Mouse (Mus musculus) hindbrain, embryonic 13.5 days (tissue): ENCODE measurements around the gene Hist1h1b. TPM values are rescaled to one million over a fixed set of nuclear protein-coding genes. Genes with fewer than 3 reads are reported as not detected.
"Not testable (repeated sequence)": the region's sequence is repeated elsewhere in the genome, so short reads cannot be mapped to it uniquely, and the experiment has no call there.

Source experiments
- ATAC-seq: fragments of 200-750 bp; cut with Nextera tagmentation; 2 replicates; pipeline ENCODE4 v1.8.0; 2017; ENCODE audit warnings: moderate TSS enrichment; ENCODE audit not compliant: low FRiP score
- H3K27ac ChIP-seq: fragments of 300-500 bp; sonication (generic); 2 replicates; pipeline ENCODE4 v1.5.1; 2015; ENCODE audit warnings: inconsistent platforms, mild to moderate bottlenecking, moderate library complexity
- H3K27me3 ChIP-seq: fragments of 300-500 bp; sonication (generic); 2 replicates; pipeline ENCODE4 v1.6.1; 2015; ENCODE audit warnings: mild to moderate bottlenecking, inconsistent platforms
- H3K36me3 ChIP-seq: fragments of 300-500 bp; sonication (generic); 2 replicates; pipeline ENCODE4 v1.6.1; 2015; ENCODE audit warnings: mild to moderate bottlenecking, inconsistent platforms
- H3K4me1 ChIP-seq: fragments of 300-500 bp; sonication (generic); replicated peaks from 2 replicates; pipeline ENCODE4 v1.6.1; 2015; ENCODE audit warnings: inconsistent platforms
- H3K4me2 ChIP-seq: fragments of 300-500 bp; sonication (generic); 2 replicates; pipeline ENCODE4 v1.6.1; 2015; ENCODE audit warnings: inconsistent platforms, mild to moderate bottlenecking, moderate library complexity
- H3K4me3 ChIP-seq: fragments of 300-500 bp; sonication (generic); 2 replicates; pipeline ENCODE4 v1.5.1; 2015; ENCODE audit warnings: mild to moderate bottlenecking, inconsistent platforms
- H3K9ac ChIP-seq: fragments of 300-500 bp; sonication (generic); 2 replicates; pipeline ENCODE4 v1.6.1; 2015; ENCODE audit warnings: mild to moderate bottlenecking, inconsistent platforms
- H3K9me3 ChIP-seq: fragments of 300-500 bp; sonication (generic); 2 replicates; pipeline ENCODE4 v1.6.1; 2016; ENCODE audit warnings: inconsistent platforms
- WGBS: fragments of 180-500 bp; shearing (Covaris S2); methylation state at CpG from one replicate; pipeline ENCODE4 v1.1.7; 2015; 5-methylcytosine and 5-hydroxymethylcytosine counted together
- polyA plus RNA-seq: library from polyadenylated mRNA; unstranded; fragments of >200 nt; fragmentation: Nextera tagmentation; extraction: Ambion mirVana; gene quantifications from 2 replicates; pipeline ENCODE4 v1.2.1, GENCODE M21; 2015

Hist1h1b gene
- polyA plus RNA-seq, 1 experiment from 2014 or later = 5.5 TPM

- Histone ChIP-seq H3K4me3 (peak overlapping the region; percentile 54), H3K4me1 (peaks cover 25% of the 10 kb centered on the region), H3K36me3 (no peaks in the 10 kb centered on the region), H3K27ac (peak overlapping the region; percentile 72), H3K27me3 (0 out of 2 replicates have a peak, but pooled peaks cover 3% of the 10 kb centered on the region), H3K9ac (peak overlapping the region; percentile 76), H3K4me2 (peak overlapping the region; percentile 90), H3K9me3 (no peaks in the 10 kb centered on the region)
- ATAC-seq = peak; percentile 94
- 4% methylated on average over 33 of the region's 33 CpGs for WGBS
These were observed 1.3 kb downstream of the Hist1h1b start for GRCm38 (mm10) chr13:21778814-21779766.

GRCm38 (mm10) chr13:21755707-21756106 is 24.7 kb downstream of the Hist1h1b start:
- no peak overlapping the region for H3K27ac ChIP-seq
- H3K27me3 ChIP-seq = no peaks in the 10 kb centered on the region
- no peaks in the 10 kb centered on the region for H3K9me3 ChIP-seq
- ATAC-seq = no peak
- peaks cover 17% of the 10 kb centered on the region for H3K4me1 ChIP-seq
- H3K4me2 ChIP-seq = no peak overlapping the region
- H3K9ac ChIP-seq = no peak overlapping the region
- no peaks in the 10 kb centered on the region for H3K36me3 ChIP-seq
- no peak overlapping the region for H3K4me3 ChIP-seq
- WGBS = 64% methylated on average over 1 of the region's 1 CpGs

- not testable (repeated sequence) for H3K27me3 ChIP-seq, H3K36me3 ChIP-seq, H3K9me3 ChIP-seq
- peak overlapping the region; percentile 76 for H3K4me2 ChIP-seq
- peak; percentile 9; the same call in 1 of the 2 replicates for ATAC-seq
- H3K4me1 ChIP-seq = peaks cover 21% of the 10 kb centered on the region
- WGBS = under 1% methylated on average over 17 of the region's 26 CpGs
- H3K4me3 ChIP-seq = peak overlapping the region; percentile 44
- H3K27ac ChIP-seq = peak overlapping the region; percentile 95
- peak overlapping the region; percentile 69 for H3K9ac ChIP-seq
These were observed 26.0 kb downstream of the Hist1h1b start for GRCm38 (mm10) chr13:21754294-21755001.

GRCm38 (mm10) chr13:21753524-21754285 is 26.7 kb downstream of the Hist1h1b start, which contains the start of the genes Hist1h2ak and Hist1h2bn:
TSS of gene Hist1h2ak (minus strand) at chr13:21753827.
TSS of gene Hist1h2bn (plus strand) at chr13:21754123.
- H3K9ac ChIP-seq = peak within 1 kb of the TSS; percentile 74
- peak within 1 kb of the TSS; percentile 95 for H3K27ac ChIP-seq
- peaks cover 28% of the 10 kb centered on the region for H3K4me1 ChIP-seq
- H3K27me3 ChIP-seq, H3K36me3 ChIP-seq, H3K9me3 ChIP-seq: not testable (repeated sequence)
- peak within 1 kb of the TSS; percentile 76 for H3K4me2 ChIP-seq
- ATAC-seq = peak; percentile 96
- under 1% methylated on average over 46 of the region's 50 CpGs for WGBS
- peak within 1 kb of the TSS; percentile 44 for H3K4me3 ChIP-seq

GRCm38 (mm10) chr13:21753051-21753523 is 27.3 kb downstream of the Hist1h1b start:
- H3K4me2 ChIP-seq = peak overlapping the region; percentile 76
- no peak for ATAC-seq
- peak overlapping the region; percentile 44 for H3K4me3 ChIP-seq
- peaks cover 31% of the 10 kb centered on the region for H3K4me1 ChIP-seq
- WGBS = 5% methylated on average over 10 of the region's 10 CpGs
- no peaks in the 10 kb centered on the region for H3K36me3 ChIP-seq
- H3K27me3 ChIP-seq = no peaks in the 10 kb centered on the region
- peak overlapping the region; percentile 95 for H3K27ac ChIP-seq
- H3K9ac ChIP-seq = peak overlapping the region; percentile 74
- H3K9me3 ChIP-seq = no peaks in the 10 kb centered on the region

DNA sequence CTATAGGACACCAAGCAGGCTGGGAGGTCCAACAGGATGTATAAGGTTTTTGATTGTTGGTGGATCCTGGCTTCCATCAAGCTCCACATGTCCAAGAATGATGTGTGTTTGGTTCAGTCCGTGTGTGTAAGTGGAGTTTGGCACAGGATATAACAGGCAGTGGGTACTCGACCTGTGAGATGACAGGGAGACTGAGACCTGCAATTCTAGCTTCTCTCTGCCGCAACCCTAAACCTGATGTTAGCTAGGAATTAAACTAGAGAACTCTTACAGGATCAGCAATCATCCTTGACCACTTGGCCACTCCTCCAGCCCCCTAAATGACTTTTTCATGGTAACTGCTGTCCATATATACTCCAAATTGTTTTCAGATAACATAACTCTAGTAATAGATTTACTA is 28.1 kb downstream of the Hist1h1b start:
- 0 out of 2 replicates have a peak overlapping the region, but pooled peaks have one; percentile 48 for H3K27ac ChIP-seq

DNA sequence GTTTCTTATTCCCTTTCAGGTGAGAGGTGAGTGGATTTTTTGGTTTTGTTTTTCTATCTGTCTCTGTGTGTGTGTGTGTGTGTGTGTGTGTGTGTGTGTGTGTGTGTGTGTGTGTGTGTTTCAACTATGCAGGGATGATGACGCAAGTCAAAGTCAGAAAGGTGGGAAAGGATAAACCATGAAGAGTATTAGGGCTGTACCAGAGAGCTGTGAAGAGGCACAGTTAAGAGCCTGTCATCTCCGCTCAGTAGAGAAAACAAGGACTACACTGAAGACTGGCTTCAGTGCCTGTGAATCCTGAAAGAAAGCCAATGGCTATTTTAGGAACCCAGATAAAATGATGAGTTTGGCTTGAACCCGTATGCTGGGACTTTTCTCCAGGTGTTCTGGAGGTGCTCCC is 28.6 kb downstream of the Hist1h1b start:
- Histone ChIP-seq H3K4me2 (no peak overlapping the region), H3K9ac (no peak overlapping the region), H3K36me3 (no peaks in the 10 kb centered on the region), H3K27ac (no peak overlapping the region), H3K9me3 (no peaks in the 10 kb centered on the region), H3K4me3 (no peak overlapping the region), H3K4me1 (peaks cover 37% of the 10 kb centered on the region), H3K27me3 (no peaks in the 10 kb centered on the region)
- 82% methylated on average over 3 of the region's 3 CpGs for WGBS
- ATAC-seq = no peak

More for the DNA sequence above, 28.1 kb downstream of the Hist1h1b start:
- WGBS = 51% methylated on average over 3 of the region's 3 CpGs
- H3K36me3 ChIP-seq = no peaks in the 10 kb centered on the region
- 0 out of 2 replicates have a peak overlapping the region, but pooled peaks have one; percentile 76 for H3K4me2 ChIP-seq
- H3K4me1 ChIP-seq = peaks cover 34% of the 10 kb centered on the region
- H3K9me3 ChIP-seq = no peaks in the 10 kb centered on the region
- H3K9ac ChIP-seq = no peak overlapping the region
- H3K27me3 ChIP-seq = no peaks in the 10 kb centered on the region
- no peak for ATAC-seq
- H3K4me3 ChIP-seq = no peak overlapping the region

- no peaks in the 10 kb centered on the region for H3K9me3 ChIP-seq
- no peak overlapping the region for H3K4me3 ChIP-seq
- H3K27ac ChIP-seq = no peak overlapping the region
- no peaks in the 10 kb centered on the region for H3K27me3 ChIP-seq
- ATAC-seq = no peak
- H3K4me2 ChIP-seq = no peak overlapping the region
- H3K9ac ChIP-seq = no peak overlapping the region
- peaks cover 37% of the 10 kb centered on the region for H3K4me1 ChIP-seq
- H3K36me3 ChIP-seq = no peaks in the 10 kb centered on the region
These were observed 29.0 kb downstream of the Hist1h1b start for GRCm38 (mm10) chr13:21751417-21751816.

DNA sequence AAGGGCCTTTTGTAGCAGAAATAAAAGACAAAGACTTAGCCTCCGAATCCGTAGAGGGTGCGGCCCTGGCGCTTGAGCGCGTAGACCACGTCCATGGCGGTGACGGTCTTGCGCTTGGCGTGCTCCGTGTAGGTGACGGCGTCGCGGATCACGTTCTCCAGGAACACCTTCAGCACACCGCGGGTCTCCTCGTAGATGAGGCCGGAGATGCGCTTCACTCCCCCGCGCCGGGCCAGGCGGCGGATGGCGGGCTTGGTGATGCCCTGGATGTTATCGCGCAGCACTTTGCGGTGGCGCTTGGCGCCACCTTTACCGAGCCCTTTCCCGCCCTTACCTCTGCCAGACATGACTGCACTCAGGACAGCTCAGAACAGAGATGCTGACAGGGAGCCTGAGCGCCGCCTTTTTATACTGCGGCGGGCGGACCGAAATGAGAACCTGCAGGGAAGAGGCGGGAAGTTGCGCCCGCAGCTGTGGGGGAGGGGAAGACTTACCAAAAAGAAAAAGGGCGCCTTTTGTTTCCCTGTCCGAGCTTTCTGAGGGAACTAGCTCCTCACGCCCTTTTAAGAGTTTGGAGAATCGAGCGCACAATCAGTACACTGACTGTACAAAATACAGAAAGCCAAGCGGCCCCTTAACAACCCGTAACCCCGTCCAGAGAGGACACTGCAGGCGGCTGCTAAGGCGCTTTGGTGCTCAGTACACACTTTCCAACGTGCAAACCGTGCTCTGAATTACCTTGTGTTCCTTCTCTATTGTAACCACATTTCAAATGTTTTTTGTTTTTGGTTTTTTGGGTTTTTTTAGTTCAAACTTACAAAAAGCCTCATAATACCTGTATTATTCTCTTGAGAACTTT is 30.0 kb downstream of the Hist1h1b start, which contains the start of gene Hist1h4k:
TSS of gene Hist1h4k (minus strand) at position 347 of the 859 bp plus-strand sequence.
- WGBS = under 1% methylated on average over 47 of the region's 56 CpGs
- not testable (repeated sequence) for H3K36me3 ChIP-seq, H3K27me3 ChIP-seq, H3K9me3 ChIP-seq
- Histone ChIP-seq H3K4me2 (peak within 1 kb of the TSS; percentile 84), H3K9ac (peak within 1 kb of the TSS; percentile 79), H3K4me1 (peaks cover 37% of the 10 kb centered on the region), H3K27ac (peak within 1 kb of the TSS; percentile 93), H3K4me3 (peak within 1 kb of the TSS; percentile 57)
- peak; percentile 87 for ATAC-seq

- Histone ChIP-seq H3K9me3 (no peaks in the 10 kb centered on the region), H3K27me3 (no peaks in the 10 kb centered on the region), H3K9ac (peak overlapping the region; percentile 79), H3K4me1 (peaks cover 34% of the 10 kb centered on the region), H3K36me3 (no peaks in the 10 kb centered on the region), H3K4me2 (peak overlapping the region; percentile 84), H3K27ac (peak overlapping the region; percentile 93), H3K4me3 (peak overlapping the region; percentile 57)
- 5% methylated on average over 5 of the region's 5 CpGs for WGBS
- ATAC-seq = no peak
These were observed 30.9 kb downstream of the Hist1h1b start for GRCm38 (mm10) chr13:21749387-21750158.
